Mouse (Mus musculus): ENCODE data around the gene Rnf130.

GRCm38 (mm10) chr11:50042345-50042997 is 17.3 kb downstream of the Rnf130 start:
- TF ChIP-seq CTCF (IDR thresholded peaks at IDR 0.05; ENCODE audit: low read depth) (no peak), EP300 (IDR thresholded peaks at IDR 0.05; ENCODE audit: low read depth) (no peak)
